Mouse (Mus musculus) fat pad, adult 2 months (tissue): ENCODE results near the gene Myrf.
"Not testable (repeated sequence)": the region's sequence is repeated elsewhere in the genome, so short reads cannot be mapped to it uniquely, and the experiment has no call there.

Experiments
- DNase-seq: peaks from one replicate; pipeline ENCODE4 v3.0.0-alpha.2; 2011; ENCODE audit warnings: low read depth, low spot score; ENCODE audit errors: extremely low read depth

Gene Myrf

DNA sequence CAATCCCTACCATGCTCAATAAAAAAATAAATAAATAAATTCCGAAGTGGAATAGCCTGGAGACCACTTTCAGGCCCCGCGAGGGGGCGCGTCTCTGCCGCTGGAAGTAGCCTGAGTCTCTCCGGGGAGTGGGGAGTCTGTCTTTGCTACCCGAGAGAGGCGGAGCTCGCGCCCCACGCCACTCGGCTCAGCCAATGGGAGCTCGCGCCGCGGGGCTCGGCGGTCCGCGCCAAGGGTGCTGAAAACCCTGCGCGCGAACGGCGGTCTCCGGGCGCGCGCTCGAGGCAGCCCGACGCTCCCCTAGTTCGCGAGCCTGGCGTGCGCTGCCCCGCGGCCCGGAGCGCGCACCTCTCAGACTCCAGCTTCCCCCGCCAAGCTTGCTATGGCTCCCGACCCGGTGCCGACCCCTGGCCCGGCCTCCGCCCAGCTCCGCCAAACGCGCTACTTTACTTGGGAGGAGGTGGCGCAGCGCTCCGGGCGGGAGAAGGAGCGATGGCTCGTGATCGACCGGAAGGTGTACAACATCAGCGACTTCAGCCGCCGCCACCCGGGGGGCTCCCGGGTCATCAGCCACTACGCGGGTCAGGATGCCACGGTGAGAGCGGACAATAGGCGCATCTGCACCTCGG lies 57.8 kb downstream of the Myrf start, which contains the start of gene Fads1:
TSS of gene Fads1 (plus strand) at position 219 of the 629 bp plus-strand sequence.
- DNase-seq: no peak

DNA sequence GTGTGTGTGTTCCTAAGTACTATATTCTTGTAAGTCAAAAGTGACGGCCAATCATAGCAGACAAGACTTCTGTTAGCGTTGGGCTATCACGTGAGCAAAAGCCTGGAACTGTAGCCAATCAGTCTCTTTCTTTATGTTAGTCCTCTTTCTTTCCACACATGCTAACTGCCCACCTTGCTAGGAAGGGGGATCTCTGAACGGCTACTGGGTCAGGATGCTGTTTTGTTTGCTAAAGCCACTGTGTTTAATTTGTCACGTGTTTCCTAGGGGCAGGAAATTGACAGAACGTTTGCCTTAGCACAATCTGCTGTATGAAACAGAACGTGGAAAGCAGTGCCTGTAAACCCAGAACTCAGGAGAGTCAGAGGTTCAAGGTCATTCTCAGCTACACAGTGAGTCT lies 58.4 kb downstream of the Myrf start:
- DNase-seq: no peak

- no peak for DNase-seq
These were observed 59.3 kb downstream of the Myrf start for GRCm38 (mm10) chr19:10181225-10181624.

GRCm38 (mm10) chr19:10176941-10177372 lies 63.6 kb downstream of the Myrf start:
- DNase-seq: no peak

DNA sequence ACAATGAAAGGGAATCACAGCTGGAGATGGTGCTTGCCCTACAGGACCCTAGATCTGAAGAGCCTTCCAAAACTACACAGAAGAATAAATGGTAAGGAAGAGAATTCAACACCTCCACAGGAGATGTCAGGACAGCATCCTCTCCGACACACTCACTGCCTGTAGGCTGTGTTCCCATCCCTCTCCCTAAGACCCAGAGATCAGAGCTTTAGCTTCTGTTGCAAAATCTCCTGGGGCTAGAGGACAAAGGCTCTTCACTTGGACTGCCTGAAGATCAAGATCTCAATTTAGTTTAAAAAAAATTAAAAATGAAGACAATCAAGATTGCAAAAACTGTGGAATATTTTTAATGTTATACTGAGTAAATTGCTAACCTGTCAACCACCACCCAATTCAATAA lies 64.1 kb downstream of the Myrf start:
- peak; percentile 91 for DNase-seq

DNA sequence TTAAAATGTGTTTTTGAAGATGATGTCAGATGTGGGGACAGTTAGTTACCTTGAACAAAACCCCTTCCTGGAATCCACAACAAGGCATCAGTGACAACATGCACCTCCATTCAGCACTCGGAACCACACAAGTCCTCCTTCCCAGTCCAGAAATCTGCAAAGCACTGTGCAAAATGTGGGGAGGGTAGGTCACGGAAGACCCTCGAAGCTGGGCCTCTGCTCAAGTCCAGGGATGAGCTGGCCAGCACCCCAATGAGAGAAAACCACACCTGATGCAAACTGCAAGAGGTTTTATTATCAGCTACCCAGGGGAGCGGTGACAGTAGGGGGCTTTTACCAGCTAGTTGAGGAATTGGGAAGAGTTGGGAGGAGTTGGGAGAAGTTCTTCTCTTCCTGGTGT lies 65.6 kb downstream of the Myrf start:
- no peak for DNase-seq

GRCm38 (mm10) chr19:10173844-10174539 lies 66.6 kb downstream of the Myrf start:
- no peak for DNase-seq

GRCm38 (mm10) chr19:10173116-10173718 lies 67.3 kb downstream of the Myrf start:
- DNase-seq: no peak

GRCm38 (mm10) chr19:10171846-10172245 lies 68.7 kb downstream of the Myrf start:
- no peak for DNase-seq

GRCm38 (mm10) chr19:10171359-10171758 lies 69.2 kb downstream of the Myrf start:
- DNase-seq: peak; percentile 97

GRCm38 (mm10) chr19:10170466-10170865 lies 70.1 kb downstream of the Myrf start:
- DNase-seq: no peak

GRCm38 (mm10) chr19:10169692-10170330 lies 70.7 kb downstream of the Myrf start:
- DNase-seq: not testable (repeated sequence)

DNA sequence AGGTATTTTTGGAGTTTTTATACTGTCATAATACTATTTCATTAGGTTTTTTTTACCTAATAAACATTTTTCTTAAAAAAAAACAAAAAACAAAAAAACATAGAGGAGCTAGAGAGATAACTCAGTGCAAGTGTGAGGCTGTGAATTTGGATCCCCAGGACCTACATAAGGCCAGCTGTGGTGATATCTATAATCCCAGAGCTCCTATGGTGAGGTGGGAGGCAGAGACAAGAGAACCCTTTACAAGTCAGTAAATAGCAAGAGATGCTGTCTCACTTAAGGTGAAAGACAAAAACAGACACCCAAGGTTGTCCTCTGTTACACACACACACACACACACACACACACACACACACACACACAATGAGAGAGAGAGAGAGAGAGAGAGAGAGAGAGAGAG lies 71.4 kb downstream of the Myrf start:
- no peak for DNase-seq

DNA sequence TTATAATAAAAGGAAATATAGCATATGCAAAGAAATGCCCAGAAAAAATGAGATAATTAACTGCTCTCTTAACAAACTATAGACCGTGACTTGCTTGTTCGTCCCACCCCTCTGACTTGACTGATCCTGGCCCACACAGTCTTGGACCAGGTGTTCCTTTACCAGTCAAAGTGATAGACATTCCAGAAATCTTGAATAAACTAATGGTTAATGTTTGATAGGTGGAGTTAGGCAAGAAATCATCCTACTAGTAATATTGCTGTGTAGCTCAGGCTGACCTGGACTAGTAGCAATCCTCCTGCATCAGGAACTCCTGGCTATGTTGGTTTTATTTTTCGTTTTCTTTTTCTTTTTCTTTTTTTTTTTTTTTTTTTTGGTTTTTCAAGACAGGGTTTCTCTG lies 72.1 kb downstream of the Myrf start:
- DNase-seq: no peak

DNA sequence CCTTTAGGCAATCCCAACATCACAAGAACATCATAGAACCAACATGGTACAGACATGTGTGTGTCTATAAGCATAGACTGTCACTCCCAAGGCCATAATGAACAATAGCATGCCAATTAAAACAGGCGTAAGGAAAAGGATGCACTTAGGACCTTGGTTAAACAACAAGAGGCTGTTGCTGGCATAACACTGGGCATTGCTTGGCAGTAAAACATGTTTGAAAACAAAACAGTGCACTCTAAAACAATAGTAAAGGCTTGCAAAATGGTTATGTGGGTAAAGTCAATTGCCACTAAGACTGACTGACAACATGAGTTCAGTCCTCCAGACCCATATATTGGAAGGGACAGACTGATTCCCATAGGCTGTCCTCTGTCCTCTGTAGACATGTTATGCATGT lies 72.6 kb downstream of the Myrf start:
- DNase-seq: no peak

DNA sequence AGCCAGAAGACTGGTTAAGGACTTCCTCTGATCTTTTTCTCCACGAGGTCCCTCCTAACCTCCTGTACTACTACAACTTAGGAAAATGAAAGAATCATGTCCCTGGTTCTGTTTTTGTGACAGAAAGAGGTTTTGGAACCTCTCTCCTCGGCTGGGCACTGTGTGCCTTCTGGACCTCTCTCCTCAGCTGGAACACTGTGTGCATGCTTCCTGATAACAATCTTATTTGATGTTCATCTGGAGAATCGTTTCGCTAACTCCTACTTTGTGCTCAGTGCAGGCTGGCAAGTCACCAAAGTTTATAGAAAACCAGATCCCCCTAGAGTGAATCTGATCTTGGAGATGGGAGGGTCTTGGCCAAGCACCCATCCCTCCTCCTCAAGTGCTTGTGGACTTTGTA lies 73.4 kb downstream of the Myrf start:
- DNase-seq: no peak

- DNase-seq: not testable (repeated sequence)
These were observed 74.6 kb downstream of the Myrf start for GRCm38 (mm10) chr19:10165928-10166327.

DNA sequence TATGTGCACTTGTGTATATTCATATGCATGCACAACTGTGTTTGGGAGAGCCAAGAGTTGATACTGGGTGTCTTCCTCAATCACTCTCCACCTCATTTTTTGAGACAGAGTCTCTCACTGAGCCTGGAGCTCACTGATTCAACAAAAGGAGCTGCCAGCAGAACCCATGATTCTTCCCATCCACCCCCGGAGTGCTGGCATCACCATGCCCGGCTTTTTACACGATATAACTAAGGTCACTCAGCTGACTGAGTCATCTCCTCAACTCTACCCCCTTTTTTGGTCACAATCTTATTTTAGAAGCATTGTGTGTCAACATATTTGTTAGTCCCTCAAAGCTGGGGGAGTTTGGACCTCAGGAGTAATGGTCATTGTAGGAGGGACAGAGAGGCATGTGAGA lies 76.7 kb downstream of the Myrf start:
- DNase-seq: no peak
